Mouse (Mus musculus) cerebellum, postnatal 25 days (tissue): Measurements from ENCODE around the gene 4932411N23Rik.
A peak's percentile ranks its signal among the peaks of the same experiment; 100 is the strongest.
"Not testable (repeated sequence)": the region's sequence is repeated elsewhere in the genome, so short reads cannot be mapped to it uniquely, and the experiment has no call there.

ENCODE experiments used
- DNase-seq, 2 experiments: peaks; one replicate each; pipeline ENCODE4 v3.0.0; 2021; ENCODE audit warnings: mixed read lengths in 2 of 2

4932411N23Rik gene

GRCm38 (mm10) chrX:126815768-126816167, at the start of gene 4932411N23Rik:
4932411N23Rik (minus strand) TSS chrX:126815868.
- DNase-seq, result no peak

GRCm38 (mm10) chrX:126779895-126780294, 35.8 kb downstream of the 4932411N23Rik start:
- no peak for DNase-seq

GRCm38 (mm10) chrX:126777643-126778042, 38.0 kb downstream of the 4932411N23Rik start:
- DNase-seq, result not testable (repeated sequence)

- not testable (repeated sequence) for DNase-seq
These were observed 40.8 kb downstream of the 4932411N23Rik start for GRCm38 (mm10) chrX:126774846-126775245.

GRCm38 (mm10) chrX:126773511-126773910, 42.2 kb downstream of the 4932411N23Rik start:
- peak in 1 of 2 experiments; percentile 2 for DNase-seq
